Mouse (Mus musculus): ENCODE data around the gene Ttc23. TPM values are rescaled to one million over a fixed set of nuclear protein-coding genes. Genes with fewer than 3 reads are reported as not detected.

Ttc23 gene
- total and polyA plus RNA-seq, 3 experiments: 0.42 to 4.8 TPM; not detected in 1

GRCm38 (mm10) chr7:67701252-67701914 lies 54.2 kb downstream of the Ttc23 start:
- Histone ChIP-seq H3K9me3 (replicated peaks; ENCODE audit: insufficient read depth, low read length) (no peaks in the 10 kb centered on the region), H3K9ac (ENCODE audit: control insufficient read depth, low read depth, low read length, poor library complexity, severe bottlenecking) (no peak overlapping the region), H3K79me2 (ENCODE audit: control insufficient read depth, insufficient read depth, low read length, poor library complexity) (no peaks in the 10 kb centered on the region), H3K27ac (ENCODE audit: control insufficient read depth, low read depth, low read length) (no peak overlapping the region), H3K36me3 (ENCODE audit: control insufficient read depth in 1 of 2, insufficient read depth in 2 of 2, low read length in 2 of 2) (no peaks in the 10 kb centered on the region), H3K27me3 (ENCODE audit: control insufficient read depth in 1 of 2, insufficient read depth in 2 of 2, low read length in 2 of 2) (no peaks in the 10 kb centered on the region), H3K4me3 (ENCODE audit: control insufficient read depth in 1 of 2, insufficient read depth in 1 of 2, low read depth in 2 of 2, low read length in 2 of 2) (no peak overlapping the region), H3K4me1 (ENCODE audit: control insufficient read depth in 1 of 2, insufficient read depth in 2 of 2, low read length in 2 of 2) (no peaks in the 10 kb centered on the region)
- DNase-seq (ENCODE audit: low read depth, low spot score): no peak
- TF ChIP-seq UBTF (IDR thresholded peaks at IDR 0.05; ENCODE audit: borderline replicate concordance, insufficient read depth, low read depth, low read length) (no peak), MAX (IDR thresholded peaks at IDR 0.05; ENCODE audit: low read length) (no peak), USF1 (IDR thresholded peaks at IDR 0.05; ENCODE audit: low read depth, low read length) (no peak), GATA1 (IDR thresholded peaks at IDR 0.05; ENCODE audit: low read depth, low read length) (no peak), KAT2A (conservative IDR thresholded peaks at IDR 0.05; ENCODE audit: low read depth, low read length) (no peak), HCFC1 (IDR thresholded peaks at IDR 0.05; ENCODE audit: low read depth, low read length) (no peak), MYB (IDR thresholded peaks at IDR 0.05; ENCODE audit: low read depth, low read length) (no peak), EP300 (IDR thresholded peaks at IDR 0.05; ENCODE audit: low read depth in 1 of 2, low read length in 2 of 2) (no peak), ZC3H11A (IDR thresholded peaks at IDR 0.05; ENCODE audit: low read depth, low read length) (no peak), POLR2AphosphoS5 (IDR thresholded peaks at IDR 0.05; ENCODE audit: borderline replicate concordance, low read depth, low read length) (no peak), ZMIZ1 (IDR thresholded peaks at IDR 0.05; ENCODE audit: low read depth, low read length) (no peak), RCOR1 (IDR thresholded peaks at IDR 0.05; ENCODE audit: low read depth, low read length) (no peak), CHD2 (IDR thresholded peaks at IDR 0.05; ENCODE audit: low read length) (no peak), SIN3A (IDR thresholded peaks at IDR 0.05; ENCODE audit: low read length) (no peak)

- Histone ChIP-seq H3K9ac (ENCODE audit: control insufficient read depth, low read depth, low read length, poor library complexity, severe bottlenecking) (no peak overlapping the region), H3K4me1 (ENCODE audit: control insufficient read depth in 1 of 2, insufficient read depth in 2 of 2, low read length in 2 of 2) (no peaks in the 10 kb centered on the region), H3K9me3 (replicated peaks; ENCODE audit: insufficient read depth, low read length) (no peaks in the 10 kb centered on the region), H3K27ac (ENCODE audit: control insufficient read depth, low read depth, low read length) (no peak overlapping the region), H3K27me3 (ENCODE audit: control insufficient read depth in 1 of 2, insufficient read depth in 2 of 2, low read length in 2 of 2) (no peaks in the 10 kb centered on the region), H3K79me2 (ENCODE audit: control insufficient read depth, insufficient read depth, low read length, poor library complexity) (no peaks in the 10 kb centered on the region), H3K4me3 (ENCODE audit: control insufficient read depth in 1 of 2, insufficient read depth in 1 of 2, low read depth in 2 of 2, low read length in 2 of 2) (no peak overlapping the region), H3K36me3 (ENCODE audit: control insufficient read depth in 1 of 2, insufficient read depth in 2 of 2, low read length in 2 of 2) (no peaks in the 10 kb centered on the region)
- DNase-seq (ENCODE audit: low read depth, low spot score): no peak
- TF ChIP-seq POLR2AphosphoS5 (IDR thresholded peaks at IDR 0.05; ENCODE audit: borderline replicate concordance, low read depth, low read length) (no peak), SMC3 (IDR thresholded peaks at IDR 0.05; ENCODE audit: low read depth, low read length) (no peak), KAT2A (conservative IDR thresholded peaks at IDR 0.05; ENCODE audit: low read depth, low read length) (no peak), GATA1 (IDR thresholded peaks at IDR 0.05; ENCODE audit: low read depth, low read length) (no peak), MAZ (IDR thresholded peaks at IDR 0.05; ENCODE audit: low read depth, low read length) (no peak), MYC (IDR thresholded peaks at IDR 0.05; ENCODE audit: low read depth, low read length) (no peak), TCF12 (IDR thresholded peaks at IDR 0.05; ENCODE audit: low read depth, low read length) (no peak), SIN3A (IDR thresholded peaks at IDR 0.05; ENCODE audit: low read length) (no peak)
Observed at GRCm38 (mm10) chr7:67708160-67708559, 61.0 kb downstream of the Ttc23 start.
